Mouse (Mus musculus) 416B (cell line): ENCODE data around the gene Plekha7.

Experiments used
- DNase-seq: peaks from one replicate; pipeline ENCODE4 v3.0.0; 2011; ENCODE audit warnings: low read depth

Plekha7 gene

GRCm38 (mm10) chr7:116248536-116248935, 59.6 kb downstream of the Plekha7 start:
- no peak for DNase-seq

GRCm38 (mm10) chr7:116247377-116247729, 60.8 kb downstream of the Plekha7 start:
- peak; percentile 28 for DNase-seq

DNA sequence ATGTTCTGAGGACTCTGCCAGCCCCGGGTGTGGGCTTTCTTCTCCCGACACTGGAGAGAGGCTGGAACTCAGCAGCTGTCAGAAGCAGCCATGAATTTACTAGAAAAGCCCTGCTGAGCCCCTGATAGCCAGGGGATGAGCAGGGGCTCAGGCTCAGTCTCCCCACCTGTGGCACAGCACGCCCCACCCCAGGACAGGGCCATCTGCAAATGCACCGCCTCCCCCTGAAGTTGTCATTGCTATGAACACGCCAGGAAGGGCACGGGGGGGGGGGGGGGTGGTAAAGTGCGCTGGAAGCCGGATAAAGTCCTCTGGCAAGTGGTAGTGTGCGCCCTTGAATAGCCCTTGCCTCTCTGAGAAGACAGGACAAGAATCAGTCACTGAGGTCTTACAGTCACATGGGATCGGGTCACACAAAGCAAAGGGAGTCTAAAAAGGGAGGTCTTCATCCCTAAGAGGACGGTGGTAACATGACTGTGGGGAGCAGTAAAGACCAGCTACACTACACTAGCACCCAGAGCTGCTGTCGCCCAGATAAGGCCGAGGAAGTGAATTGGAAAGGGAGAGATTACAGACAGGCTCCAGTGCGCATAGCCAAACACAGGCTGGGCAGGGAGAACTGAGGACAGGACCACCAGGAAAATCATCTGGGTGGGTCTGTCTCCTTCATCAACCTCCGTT, 61.3 kb downstream of the Plekha7 start:
- peak; percentile 11 for DNase-seq

DNA sequence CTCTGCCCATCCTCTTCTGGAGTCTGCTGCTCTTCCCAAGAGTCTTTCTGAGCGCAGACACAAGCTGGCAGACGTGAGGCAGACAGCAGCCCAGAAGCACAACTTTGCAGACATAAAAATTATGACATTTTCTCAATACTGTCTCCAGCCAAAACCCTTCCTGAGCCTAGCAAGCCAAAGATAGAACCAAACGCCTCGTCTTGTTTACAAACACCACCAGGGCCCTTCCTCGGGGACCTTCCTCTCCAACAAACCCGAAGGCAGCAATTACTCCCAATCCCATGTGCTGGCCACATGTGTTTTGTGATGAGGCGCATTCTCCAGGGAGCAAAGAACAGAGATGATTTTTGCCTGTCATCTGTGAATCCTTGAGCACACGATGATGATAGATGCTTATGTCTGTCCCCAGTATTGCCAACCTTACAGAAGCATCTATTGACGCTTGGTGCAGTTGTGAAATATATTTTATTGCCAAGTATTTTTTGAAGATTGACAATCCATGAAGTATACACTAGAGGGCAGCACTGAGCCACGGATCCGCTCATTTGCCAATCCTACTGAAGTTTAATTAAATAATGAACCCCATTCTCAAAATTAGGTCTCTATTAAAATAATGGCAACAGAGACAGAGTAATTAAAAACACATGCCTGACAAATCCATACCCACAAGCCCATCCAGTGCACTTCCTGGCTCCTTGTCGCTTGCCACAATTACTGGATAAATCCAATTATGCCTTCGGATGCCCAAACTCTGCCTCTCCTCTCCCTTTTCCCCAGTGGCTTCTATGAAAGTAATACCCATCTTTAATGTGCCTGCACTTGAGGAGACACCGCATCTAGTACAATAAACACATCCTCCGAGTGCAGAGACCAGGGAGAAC, 62.1 kb downstream of the Plekha7 start:
- peak; percentile 62 for DNase-seq

GRCm38 (mm10) chr7:116244302-116245165, 63.6 kb downstream of the Plekha7 start:
- peak; percentile 61 for DNase-seq

DNA sequence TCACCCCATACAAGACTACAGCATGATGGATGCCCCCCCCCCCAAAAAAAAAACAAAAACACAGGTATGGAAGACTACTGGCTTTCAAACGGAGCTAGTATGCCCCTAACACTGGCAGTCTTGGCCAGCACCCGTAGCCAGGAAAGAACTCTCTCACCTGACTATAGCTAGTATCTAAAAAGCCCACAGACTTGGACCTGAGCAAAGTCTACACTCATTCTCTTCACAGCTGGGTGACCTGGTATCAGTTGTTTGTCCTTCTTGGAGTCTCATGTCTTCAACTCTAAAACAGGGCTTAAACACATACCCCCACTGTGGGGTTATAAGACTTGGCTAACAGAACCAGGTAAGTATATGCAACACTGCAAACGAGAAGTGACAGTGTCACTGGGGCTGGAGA, 65.4 kb downstream of the Plekha7 start:
- DNase-seq = no peak

DNA sequence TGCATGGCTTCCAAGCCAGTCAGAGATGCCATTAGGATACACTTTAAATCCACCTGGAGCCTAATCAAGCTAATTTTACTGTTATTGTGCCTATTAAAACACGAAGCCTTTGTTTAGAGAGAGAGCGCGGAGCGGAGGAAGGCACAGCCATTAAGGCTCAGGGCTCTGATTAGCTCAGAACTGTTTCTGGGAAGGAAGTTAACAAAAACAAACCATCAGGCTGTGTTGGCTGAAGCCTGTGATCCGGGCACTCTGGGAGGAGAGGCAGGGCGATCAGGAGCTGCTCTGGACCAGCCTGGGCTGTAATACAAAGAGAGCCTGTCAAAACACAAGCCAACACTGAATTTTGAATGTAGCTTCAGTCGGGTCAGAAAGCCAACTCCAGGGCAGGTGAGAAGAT, 66.6 kb downstream of the Plekha7 start:
- no peak for DNase-seq

DNA sequence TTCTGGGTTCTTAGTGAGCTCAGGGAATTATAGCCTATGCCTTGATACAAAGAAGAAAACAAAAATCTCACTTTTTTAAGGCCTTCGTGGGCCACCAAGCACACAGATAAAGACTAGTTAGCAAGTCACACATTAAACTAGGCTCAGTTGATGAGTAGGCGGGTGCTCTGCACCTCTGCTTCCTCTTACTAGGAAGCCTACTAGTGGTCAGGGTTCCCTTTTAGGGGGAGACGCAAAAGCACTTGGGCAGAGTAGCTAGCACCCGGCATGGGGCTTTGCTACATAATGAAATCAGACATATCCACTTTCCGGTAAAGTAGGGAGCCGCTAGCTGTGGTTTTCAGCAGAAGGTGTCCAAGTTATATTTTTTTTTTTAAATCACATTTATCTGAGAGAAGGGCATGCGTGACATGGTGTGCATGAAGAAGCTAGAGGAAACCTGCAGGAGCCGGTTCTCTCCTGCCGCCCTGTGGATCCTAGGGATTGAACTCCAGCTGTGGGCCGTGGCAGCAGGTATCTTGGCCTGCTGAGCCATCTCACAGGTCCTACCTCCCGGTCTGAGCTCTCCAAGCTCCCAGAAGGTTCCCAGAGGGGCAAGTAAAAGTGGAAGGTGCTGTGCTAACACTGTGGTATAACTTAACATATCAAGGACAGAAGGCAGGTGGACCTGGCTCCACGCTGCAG, 67.2 kb downstream of the Plekha7 start:
- DNase-seq = no peak

DNA sequence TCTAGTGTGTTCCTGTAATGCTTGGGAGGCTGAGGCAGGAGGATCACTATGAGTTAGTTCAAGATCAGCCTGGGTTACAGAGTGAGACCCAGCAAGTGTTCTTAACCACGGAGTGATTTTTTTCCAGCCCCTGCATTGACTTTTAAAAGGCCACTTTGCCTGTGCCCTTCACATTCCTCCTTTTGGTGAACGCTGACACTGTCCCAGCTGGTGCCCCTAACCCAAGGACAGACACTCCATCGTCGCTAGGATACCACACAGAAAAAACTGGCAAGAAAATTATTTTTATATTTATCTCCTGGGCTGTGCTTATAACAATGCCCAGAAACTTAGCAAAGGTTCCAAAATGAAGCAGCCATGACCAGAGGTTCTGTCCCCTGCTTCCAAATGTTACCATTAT, 67.8 kb downstream of the Plekha7 start:
- DNase-seq = no peak

DNA sequence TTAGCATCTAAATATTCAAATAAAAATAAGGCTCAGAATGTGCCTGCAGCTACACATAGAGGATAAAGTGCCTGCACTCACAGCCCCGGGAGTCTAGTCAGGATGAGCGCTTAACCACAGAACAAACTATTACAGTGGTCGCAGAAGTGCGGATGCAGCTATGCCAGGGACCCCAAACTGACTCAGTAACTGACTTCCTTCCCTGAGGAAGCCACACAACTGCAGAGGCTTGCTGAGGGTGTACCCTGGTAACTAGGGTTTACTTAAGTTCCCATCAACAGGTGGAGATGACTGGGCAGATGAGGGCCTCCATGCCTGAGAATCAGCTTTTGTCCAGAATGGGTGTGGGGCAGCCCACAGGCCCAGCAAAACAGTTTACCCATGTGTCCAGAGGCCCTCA, 69.9 kb downstream of the Plekha7 start:
- DNase-seq = peak; percentile 79

GRCm38 (mm10) chr7:116237157-116237981, 70.8 kb downstream of the Plekha7 start:
- peak; percentile 70 for DNase-seq

DNA sequence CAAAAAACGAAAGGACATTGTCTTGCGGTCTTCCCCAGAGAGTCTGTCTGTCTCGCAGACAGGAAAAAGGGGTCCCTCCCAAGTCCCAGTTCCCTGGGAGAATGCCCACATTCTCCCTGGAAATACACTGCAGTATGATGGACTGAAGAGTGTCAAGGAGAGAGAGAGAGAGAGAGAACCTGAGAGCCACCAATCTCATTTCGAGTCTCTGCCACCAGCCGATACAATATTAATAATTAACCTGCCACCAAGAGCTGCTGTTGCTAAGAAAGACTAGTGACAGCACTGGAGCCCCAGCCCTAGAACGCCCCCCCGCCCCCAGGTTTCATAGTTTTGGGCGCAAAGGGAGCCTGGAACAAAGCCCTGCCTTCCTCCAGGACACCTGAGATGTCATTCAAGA, 71.6 kb downstream of the Plekha7 start:
- DNase-seq = no peak

GRCm38 (mm10) chr7:116234287-116234806, 73.8 kb downstream of the Plekha7 start:
- no peak for DNase-seq

GRCm38 (mm10) chr7:116230811-116231609, 77.2 kb downstream of the Plekha7 start:
- DNase-seq = peak; percentile 57

- no peak for DNase-seq
Measured at GRCm38 (mm10) chr7:116226877-116227282, 81.3 kb downstream of the Plekha7 start.

DNA sequence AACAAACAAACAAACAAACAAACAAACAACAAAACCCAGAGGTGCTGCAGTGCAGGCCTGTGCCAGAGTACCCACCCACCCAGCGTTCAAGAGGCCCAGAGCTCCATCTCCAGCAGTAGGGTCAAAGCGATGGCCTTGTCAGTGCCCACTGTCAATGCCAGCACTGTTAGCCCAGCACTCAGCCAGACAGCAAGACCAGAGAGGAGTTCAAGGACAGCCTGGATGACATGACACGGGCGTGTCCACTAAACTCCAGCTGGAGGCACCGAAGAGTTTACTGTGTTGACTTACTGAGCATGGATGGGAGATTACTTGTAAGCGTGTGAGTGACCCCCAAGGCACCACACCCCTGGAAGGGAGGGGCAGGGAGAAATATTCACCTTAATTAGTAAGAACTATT, 81.9 kb downstream of the Plekha7 start:
- DNase-seq = no peak

DNA sequence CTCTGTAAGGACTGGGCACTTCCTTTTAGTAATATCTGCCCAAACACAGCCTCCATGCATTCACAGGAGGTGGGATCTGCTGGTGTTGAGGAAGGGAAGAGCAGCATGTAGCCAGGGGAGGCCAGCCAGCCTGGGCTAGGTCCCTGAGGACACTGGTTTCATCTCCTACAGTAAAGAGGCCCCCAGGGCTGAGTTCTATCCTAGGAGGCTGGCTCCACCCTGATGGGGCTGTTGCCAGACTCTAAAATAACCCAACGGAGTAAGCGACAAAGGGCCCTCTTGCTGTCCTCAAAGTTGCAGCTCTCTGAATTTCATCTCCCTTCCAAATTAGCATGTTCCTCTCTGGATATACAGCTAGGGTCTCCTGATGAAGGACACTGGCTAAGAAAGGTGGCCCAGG, 83.6 kb downstream of the Plekha7 start:
- no peak for DNase-seq

- no peak for DNase-seq
Measured at GRCm38 (mm10) chr7:116223010-116223783, 85.0 kb downstream of the Plekha7 start.
